Mouse (Mus musculus) left cerebral cortex, adult 8-10 months (tissue): Measurements from ENCODE around the gene Stx1a. TPM values are rescaled to one million over a fixed set of nuclear protein-coding genes. Genes with fewer than 3 reads are reported as not detected.

Experiments used
- DNase-seq, 2 experiments: peaks; one replicate each; pipeline ENCODE4 v3.0.0; 2022; ENCODE audit warnings: low spot score in 2 of 2
- total RNA-seq, 4 experiments: library from RNA; stranded (reverse); gene quantifications; 2 replicates each; pipeline ENCODE4 v1.2.4; 2022

The Stx1a gene
- total RNA-seq, 4 experiments from 2014 or later = 239 to 271 (median 248) TPM

- peak in 1 of 2 experiments; percentile 47 for DNase-seq
These were observed 55.2 kb downstream of the Stx1a start for GRCm38 (mm10) chr5:135078482-135078810.

GRCm38 (mm10) chr5:135079578-135079977 is 56.3 kb downstream of the Stx1a start:
- no peak for DNase-seq

GRCm38 (mm10) chr5:135080539-135080938 is 57.3 kb downstream of the Stx1a start:
- DNase-seq = no peak

- no peak for DNase-seq
These were observed 63.6 kb downstream of the Stx1a start for GRCm38 (mm10) chr5:135086871-135087270.

- DNase-seq = no peak
These were observed 66.4 kb downstream of the Stx1a start, which contains the start of gene Mlxipl for GRCm38 (mm10) chr5:135089653-135090052. Mlxipl (plus strand) TSS chr5:135089890.

Other genes with a start within 250 kb of the Stx1a start
- gene Tmem270, start 116.7 kb upstream of the Stx1a start, total RNA-seq = not detected
- gene Cldn13, start 108.0 kb upstream of the Stx1a start, total RNA-seq = not detected
- 10 to 100 TPM in 3 of 4 experiments, 1 to 10 TPM in 1; 9.7 to 11.5 (median 11.1) TPM for gene Mettl27, start 91.1 kb upstream of the Stx1a start, total RNA-seq
- gene Cldn4, start 76.5 kb upstream of the Stx1a start, total RNA-seq = not detected
- gene Cldn3, start 37.3 kb upstream of the Stx1a start, total RNA-seq = under 1 TPM in 2 of 4 experiments, not detected in 2; 0.50 to 0.93 TPM
- 10 to 100 TPM; 35.2 to 39.9 (median 36.7) TPM for gene Abhd11, start 14.3 kb upstream of the Stx1a start, total RNA-seq
- gene Dnajc30, start 40.7 kb downstream of the Stx1a start, total RNA-seq = 10 to 100 TPM; 40.1 to 43.0 (median 42.0) TPM
- 10 to 100 TPM; 39.2 to 51.0 (median 47.5) TPM for gene Bud23, start 41.5 kb downstream of the Stx1a start, total RNA-seq
- gene Vps37d, start 54.8 kb downstream of the Stx1a start, total RNA-seq = 10 to 100 TPM; 29.0 to 31.4 (median 29.7) TPM
- gene Mlxipl, start 66.4 kb downstream of the Stx1a start, total RNA-seq = 10 to 100 TPM in 1 of 4 experiments, 1 to 10 TPM in 3; 4.8 to 11.3 (median 7.4) TPM
- gene Tbl2, start 126.2 kb downstream of the Stx1a start, total RNA-seq = 10 to 100 TPM; 22.9 to 28.7 (median 27.5) TPM
- gene Bcl7b, start 144.8 kb downstream of the Stx1a start, total RNA-seq = 10 to 100 TPM; 51.9 to 65.5 (median 57.1) TPM
- 10 to 100 TPM; 69.3 to 77.7 (median 73.6) TPM for gene Baz1b, start 163.8 kb downstream of the Stx1a start, total RNA-seq
- 1 to 10 TPM; 4.3 to 6.5 (median 5.4) TPM for gene Fzd9, start 227.7 kb downstream of the Stx1a start, total RNA-seq